Mouse (Mus musculus) ES-E14 (cell line): ENCODE data around the gene Epb42. TPM values are rescaled to one million over a fixed set of nuclear protein-coding genes. Genes with fewer than 3 reads are reported as not detected.

Experiments used
- DNase-seq: peaks from one replicate; pipeline ENCODE4 v3.0.0-alpha.2; 2013; ENCODE audit warnings: low read depth, low spot score
- H3K27ac ChIP-seq: 2 replicates; pipeline ENCODE4 v1.5.1; 2012; ENCODE audit warnings: low read depth, mild to moderate bottlenecking, low read length, moderate library complexity, mixed read lengths; ENCODE audit not compliant: poor library complexity, insufficient read depth, severe bottlenecking
- H3K36me3 ChIP-seq: 2 replicates; pipeline ENCODE4 v1.6.1; 2012; ENCODE audit warnings: mild to moderate bottlenecking, low read length, moderate library complexity, mixed read lengths; ENCODE audit not compliant: control insufficient read depth, poor library complexity, insufficient read depth, severe bottlenecking
- H3K4me1 ChIP-seq, 2 experiments: fragments of 150-350 bp in 1 of 2; sonication (generic) in 1 of 2; 2 replicates each; pipeline ENCODE4 v1.6.1; 2012; ENCODE audit warnings: low read length in 2 of 2, mild to moderate bottlenecking in 1 of 2, mixed read lengths in 1 of 2; ENCODE audit not compliant: control insufficient read depth in 2 of 2, insufficient read depth in 2 of 2, poor library complexity in 1 of 2
- H3K4me3 ChIP-seq, 2 experiments: fragments of 150-350 bp in 1 of 2; sonication (generic) in 1 of 2; 2 replicates each; pipeline ENCODE4 v1.5.1; 2012; ENCODE audit warnings: low read length in 2 of 2, low read depth in 1 of 2, mild to moderate bottlenecking in 1 of 2, mixed read lengths in 1 of 2; ENCODE audit not compliant: insufficient read depth in 1 of 2, poor library complexity in 1 of 2, severe bottlenecking in 1 of 2
- H3K9ac ChIP-seq: 2 replicates; pipeline ENCODE4 v1.6.1; 2012; ENCODE audit warnings: low read depth, mild to moderate bottlenecking, low read length, mixed read lengths; ENCODE audit not compliant: poor library complexity, insufficient read depth, severe bottlenecking
- H3K9me3 ChIP-seq: fragments of 150-350 bp; sonication (generic); 2 replicates; pipeline ENCODE4 v1.6.1; 2012; ENCODE audit warnings: low read depth, mild to moderate bottlenecking, low read length; ENCODE audit not compliant: control insufficient read depth, insufficient read depth
- CHD2 ChIP-seq: IDR thresholded peaks from 2 replicates; pipeline ENCODE4 v1.6.1; 2014; ENCODE audit warnings: mild to moderate bottlenecking, low read depth, low read length, inconsistent platforms
- HCFC1 ChIP-seq: IDR thresholded peaks from 2 replicates; pipeline ENCODE4 v1.6.1; 2012; ENCODE audit warnings: low read length, inconsistent platforms, borderline replicate concordance; ENCODE audit not compliant: insufficient read depth
- MAFK ChIP-seq: IDR thresholded peaks from 2 replicates; pipeline ENCODE4 v1.6.1; 2014; ENCODE audit warnings: mild to moderate bottlenecking, low read depth, low read length, inconsistent platforms; ENCODE audit not compliant: insufficient read depth
- ZC3H11A ChIP-seq: IDR thresholded peaks from 2 replicates; pipeline ENCODE4 v1.6.1; 2012; ENCODE audit warnings: low read depth, mild to moderate bottlenecking, inconsistent platforms, low read length, borderline replicate concordance
- ZNF384 ChIP-seq: IDR thresholded peaks from 2 replicates; pipeline ENCODE4 v1.6.1; 2012; ENCODE audit warnings: low read depth, low read length, inconsistent platforms
- in situ Hi-C, 2 experiments: fragments of 600-800 bp; cut with MboI; formaldehyde crosslinking; loops; one replicate each; pipeline ENCODE4 v1.15.1; 2025; ENCODE audit warnings: low sequenced_read_pairs in 2 of 2, inconsistent platforms in 1 of 2; ENCODE audit not compliant: unreplicated experiment in 2 of 2
- total RNA-seq: library from RNA; depleted of rRNA; stranded (reverse); fragments of 300-350 nt; gene quantifications from 2 replicates; pipeline ENCODE4 v1.2.3, GENCODE M21; 2012

Gene Epb42
- total RNA-seq, 1 experiment = not detected

GRCm38 (mm10) chr2:120980861-120981260 is 56.0 kb downstream of the Epb42 start:
- in situ Hi-C loops = loop anchor here in 1 of 2 experiments (10.0 kb wide), 1 partner anchor 114 kb away; no protein-coding TSS in a partner anchor
- DNase-seq = no peak
- Histone ChIP-seq H3K27ac (no peak overlapping the region), H3K9me3 (no peaks in the 10 kb centered on the region), H3K36me3 (no peaks in the 10 kb centered on the region), H3K9ac (no peak overlapping the region), H3K4me1 (peaks cover 2% of the 10 kb centered on the region in 2 experiments; a peak in 1 of 4 replicates), H3K4me3 (no peak overlapping the region)
- no peak for TF ChIP-seq MAFK
- TF ChIP-seq ZC3H11A = no peak
- no peak for TF ChIP-seq HCFC1
- no peak for TF ChIP-seq CHD2
- TF ChIP-seq ZNF384 = no peak

- Histone ChIP-seq H3K9ac (no peak overlapping the region), H3K4me3 (no peak overlapping the region), H3K27ac (no peak overlapping the region), H3K9me3 (no peaks in the 10 kb centered on the region), H3K4me1 (peaks cover 2% of the 10 kb centered on the region in 2 experiments; a peak in 1 of 4 replicates), H3K36me3 (no peaks in the 10 kb centered on the region)
- no peak for DNase-seq
- in situ Hi-C loops = loop anchor here in 1 of 2 experiments (10.0 kb wide), 1 partner anchor 115 kb away; no protein-coding TSS in a partner anchor
- TF ChIP-seq HCFC1 = no peak
- no peak for TF ChIP-seq CHD2
Measured at GRCm38 (mm10) chr2:120979819-120980218, 57.1 kb downstream of the Epb42 start.

DNA sequence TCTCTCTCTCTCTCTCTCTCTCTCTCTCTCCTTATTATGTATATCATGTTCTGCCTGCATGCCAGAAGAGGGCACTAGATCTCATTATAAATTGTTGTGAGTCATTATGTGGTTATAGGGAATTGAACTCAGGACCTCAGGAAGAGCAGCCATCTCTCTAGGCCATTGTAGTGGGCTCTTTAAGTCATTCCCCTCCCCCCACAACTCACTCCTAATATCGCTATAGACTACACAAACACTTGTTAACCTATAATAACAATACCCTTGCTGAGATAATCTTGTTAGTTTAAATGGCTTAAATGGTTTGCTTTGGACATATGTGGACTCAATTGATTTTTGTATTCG is 58.2 kb downstream of the Epb42 start:
- Histone ChIP-seq H3K4me1 (peaks cover 2% of the 10 kb centered on the region in 2 experiments; a peak in 1 of 4 replicates), H3K9ac (no peak overlapping the region), H3K4me3 (no peak overlapping the region), H3K9me3 (no peaks in the 10 kb centered on the region), H3K36me3 (no peaks in the 10 kb centered on the region), H3K27ac (no peak overlapping the region)
- in situ Hi-C loops = no loop called here
- DNase-seq = no peak
- TF ChIP-seq MAFK = no peak
- no peak for TF ChIP-seq ZC3H11A
- no peak for TF ChIP-seq HCFC1
- TF ChIP-seq CHD2 = no peak
- no peak for TF ChIP-seq ZNF384

GRCm38 (mm10) chr2:120977926-120978692 is 58.8 kb downstream of the Epb42 start:
- DNase-seq = no peak
- Histone ChIP-seq H3K4me1 (peaks cover 2% of the 10 kb centered on the region in 2 experiments; a peak in 1 of 4 replicates), H3K9me3 (no peaks in the 10 kb centered on the region), H3K27ac (no peak overlapping the region), H3K9ac (no peak overlapping the region), H3K36me3 (no peaks in the 10 kb centered on the region), H3K4me3 (peak overlapping the region; percentile 77 to 85; a peak in 2 of 4 replicates)
- no peak for TF ChIP-seq MAFK
- in situ Hi-C loops = no loop called here
